Mouse (Mus musculus) embryonic stem cell, embryonic (primary cell): ENCODE data around the gene Gm36028.

Experiments used
- CTCF ChIA-PET, 4 experiments: fragments of 300-600 bp in 2 of 4; fragments of 350-600 bp in 2 of 4; sonication (Branson Sonifier 250); formaldehyde crosslinking; loops; one replicate each; lab custom pipeline; 2022; ENCODE audit warnings: inconsistent platforms in 2 of 4; lab: Charles Lee
- POLR2A ChIA-PET, 4 experiments: fragments of 300-600 bp in 2 of 4; fragments of 350-600 bp in 2 of 4; sonication (Branson Sonifier 250); formaldehyde crosslinking; loops; one replicate each; lab custom pipeline; 2022; ENCODE audit warnings: antibody characterized with exemption in 4 of 4, inconsistent platforms in 1 of 4; lab: Charles Lee

Gene Gm36028

GRCm38 (mm10) chr16:37861029-37861428 is at the start of gene Gm36028:
Gene Gm36028 (minus strand): TSS chr16:37861146.
- POLR2A ChIA-PET, result no interaction called here
- CTCF ChIA-PET, result no interaction called here

GRCm38 (mm10) chr16:37906456-37906855 is 45.5 kb upstream of the Gm36028 start:
- CTCF ChIA-PET, result interaction anchor here in 1 of 4 experiments (0.5 kb wide), 1 partner anchor 889 kb away, joined by 3 read pairs; no protein-coding TSS in a partner anchor
- POLR2A ChIA-PET, result interaction anchor here in 2 of 4 experiments (0.6 kb wide), 2 partner anchors 32 to 146 kb away, joined by 3 to 5 read pairs; no protein-coding TSS in a partner anchor

GRCm38 (mm10) chr16:37901318-37901717 is 40.4 kb upstream of the Gm36028 start:
- CTCF ChIA-PET, result interaction anchor here in 1 of 4 experiments (0.6 kb wide), 1 partner anchor 268 kb away, joined by 3 read pairs; no protein-coding TSS in a partner anchor
- POLR2A ChIA-PET, result interaction anchor here in 2 of 4 experiments (0.7 to 1.4 kb wide), 3 partner anchors 12 to 33 kb away, joined by 3 to 5 read pairs (median 3); partner anchors contain the start of gene Lrrc58 (in 1 of the 2)

GRCm38 (mm10) chr16:37899357-37899756 is 38.4 kb upstream of the Gm36028 start:
- CTCF ChIA-PET, result no interaction called here
- POLR2A ChIA-PET, result interaction anchor here in 1 of 4 experiments (1.5 kb wide), 1 partner anchor 30 kb away, joined by 3 read pairs; no protein-coding TSS in a partner anchor

GRCm38 (mm10) chr16:37898790-37899189 is 37.8 kb upstream of the Gm36028 start:
- ChIA-PET POLR2A (no interaction called here), CTCF (no interaction called here)

- CTCF ChIA-PET, result no interaction called here
- POLR2A ChIA-PET, result interaction anchor here in 2 of 4 experiments (0.6 to 1.1 kb wide), 2 partner anchors 25 to 80 kb away, joined by 4 read pairs; no protein-coding TSS in a partner anchor
Observed at GRCm38 (mm10) chr16:37893942-37894341, 33.0 kb upstream of the Gm36028 start.

- CTCF ChIA-PET, result no interaction called here
- POLR2A ChIA-PET, result no interaction called here
Observed at GRCm38 (mm10) chr16:37893381-37893780, 32.4 kb upstream of the Gm36028 start.

- CTCF ChIA-PET, result no interaction called here
- POLR2A ChIA-PET, result interaction anchor here in 1 of 4 experiments (0.7 kb wide), 1 partner anchor 24 kb away, joined by 3 read pairs; no protein-coding TSS in a partner anchor
Observed at GRCm38 (mm10) chr16:37892667-37893066, 31.7 kb upstream of the Gm36028 start.

- ChIA-PET CTCF (no interaction called here), POLR2A (interaction anchor here in 2 of 4 experiments (0.7 to 1.0 kb wide), 2 partner anchors 12 to 21 kb away, joined by 3 read pairs; no protein-coding TSS in a partner anchor)
Observed at GRCm38 (mm10) chr16:37888986-37889385, 28.0 kb upstream of the Gm36028 start.

- POLR2A ChIA-PET, result interaction anchor here in 2 of 4 experiments (1.1 to 1.2 kb wide), 2 partner anchors 12 to 13 kb away, joined by 6 read pairs; partner anchors contain the start of gene Lrrc58 (in 1 of the 2)
- CTCF ChIA-PET, result no interaction called here
Observed at GRCm38 (mm10) chr16:37881168-37881567, 20.2 kb upstream of the Gm36028 start.

GRCm38 (mm10) chr16:37879750-37880419 is 18.9 kb upstream of the Gm36028 start:
- CTCF ChIA-PET, result no interaction called here
- POLR2A ChIA-PET, result interaction anchor here in 2 of 4 experiments (4.3 to 4.5 kb wide), 2 partner anchors 12 kb away, joined by 18 to 25 read pairs; partner anchors contain the start of gene Lrrc58 (in 2 of the 2)

- ChIA-PET POLR2A (interaction anchor here (1.0 to 4.5 kb wide), 7 partner anchors 10 to 48 kb away, joined by 3 to 25 read pairs (median 4); partner anchors contain the start of gene Lrrc58 (in 2 of the 4)), CTCF (no interaction called here)
Observed at GRCm38 (mm10) chr16:37878951-37879505, 18.1 kb upstream of the Gm36028 start.

GRCm38 (mm10) chr16:37877406-37877805 is 16.5 kb upstream of the Gm36028 start:
- CTCF ChIA-PET, result interaction anchor here in 1 of 4 experiments (0.6 kb wide), 1 partner anchor 21 kb away, joined by 3 read pairs; no protein-coding TSS in a partner anchor
- POLR2A ChIA-PET, result interaction anchor here in 3 of 4 experiments (0.6 to 4.5 kb wide), 6 partner anchors 9 to 211 kb away, joined by 3 to 25 read pairs (median 5); partner anchors contain the start of genes Lrrc58 (in 2 of the 3) and Gsk3b (in 1 of the 3)

- POLR2A ChIA-PET, result interaction anchor here in 1 of 4 experiments (1.1 kb wide), 2 partner anchors 11 to 37 kb away, joined by 3 to 5 read pairs; no protein-coding TSS in a partner anchor
- CTCF ChIA-PET, result interaction anchor here in 1 of 4 experiments (1.4 kb wide), 1 partner anchor 61 kb away, joined by 3 read pairs; no protein-coding TSS in a partner anchor
Observed at GRCm38 (mm10) chr16:37874501-37875235, 13.7 kb upstream of the Gm36028 start.

GRCm38 (mm10) chr16:37871112-37871715 is 10.3 kb upstream of the Gm36028 start:
- CTCF ChIA-PET, result no interaction called here
- POLR2A ChIA-PET, result no interaction called here

GRCm38 (mm10) chr16:37869470-37870231 is 8.7 kb upstream of the Gm36028 start:
- POLR2A ChIA-PET, result interaction anchor here (0.6 to 2.8 kb wide), 25 partner anchors 8 to 1260 kb away, joined by 3 to 25 read pairs (median 5); partner anchors contain the start of gene Gsk3b (in 1 of the 4)
- CTCF ChIA-PET, result interaction anchor here in 3 of 4 experiments (0.5 to 2.5 kb wide), 3 partner anchors 21 to 55 kb away, joined by 4 to 8 read pairs (median 8); no protein-coding TSS in a partner anchor
